Mouse (Mus musculus) E14TG2a.4 (cell line): Measurements from ENCODE around the gene Ficd.

ENCODE experiments used
- CTCF ChIP-seq: conservative IDR thresholded peaks from 2 replicates; pipeline ENCODE4 v1.5.1; 2014; ENCODE audit warnings: low read length
- POU5F1 ChIP-seq: IDR thresholded peaks from 2 replicates; pipeline ENCODE4 v1.6.1; 2014; ENCODE audit warnings: low read length, borderline replicate concordance

DNA sequence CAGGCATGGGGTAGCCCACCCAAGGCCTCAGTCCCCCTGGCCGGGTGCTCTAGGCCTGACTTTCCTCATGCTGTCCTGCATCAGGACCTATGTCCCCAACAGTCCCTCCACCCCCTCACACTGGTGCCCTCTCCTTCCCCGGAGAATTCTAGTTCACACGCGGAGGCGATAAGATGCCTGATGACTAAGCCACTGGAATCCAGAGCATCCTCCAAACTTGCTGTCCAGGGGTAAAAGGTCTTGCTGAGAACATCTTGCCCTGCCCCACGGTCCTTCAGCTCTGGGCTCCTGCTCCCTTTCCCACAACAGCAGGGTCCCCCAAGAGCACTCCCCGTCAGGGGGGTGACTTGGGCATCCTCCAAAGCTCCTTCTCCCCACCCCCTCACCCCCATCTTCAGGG, 47.0 kb downstream of the Ficd start:
- TF ChIP-seq CTCF (no peak), POU5F1 (no peak)
